Mouse (Mus musculus): ENCODE results near the gene Slc10a1. TPM values are rescaled to one million over a fixed set of nuclear protein-coding genes. Genes with fewer than 3 reads are reported as not detected.
A peak's percentile ranks its signal among the peaks of the same experiment; 100 is the strongest.

Gene Slc10a1
- polyA plus RNA-seq, 2 experiments: 1.7 to 3.8 TPM

DNA sequence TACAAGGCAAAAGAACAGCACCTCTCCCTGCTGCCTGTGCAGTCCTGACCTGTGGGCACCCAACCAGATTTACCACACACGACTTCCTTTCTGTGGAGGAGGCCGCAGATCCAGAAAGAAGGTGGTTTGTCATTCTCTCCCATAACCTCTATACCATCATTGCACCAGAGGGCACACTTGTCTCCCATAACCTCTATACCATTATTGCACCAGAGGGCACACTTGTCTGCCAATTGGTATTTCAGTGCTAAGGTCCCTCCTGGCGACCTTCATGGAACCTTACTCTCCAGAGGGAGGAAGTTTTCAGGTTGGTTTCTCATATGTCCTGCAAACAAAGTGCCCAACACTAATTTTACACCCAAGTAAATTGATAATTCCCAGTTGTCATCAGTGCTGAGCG lies 18.1 kb upstream of the Slc10a1 start:
- no peak for ATAC-seq (ENCODE audit: insufficient read depth)
- Histone ChIP-seq H3K4me2 (ENCODE audit: low read depth) (no peak overlapping the region), H3K9ac (replicated peaks) (no peak overlapping the region), H3K4me1 (replicated peaks; ENCODE audit: control insufficient read depth in 2 of 2, insufficient read depth in 2 of 2, low read length in 1 of 2) (no peaks in the 10 kb centered on the region), H3K9me3 (ENCODE audit: control insufficient read depth, low read length) (no peaks in the 10 kb centered on the region), H3K4me3 (ENCODE audit: insufficient read depth in 1 of 2, low read depth in 2 of 2, low read length in 2 of 2) (no peak overlapping the region), H3K36me3 (replicated peaks; ENCODE audit: control insufficient read depth, insufficient read depth, low read depth) (no peaks in the 10 kb centered on the region), H3K27ac (no peak overlapping the region), H3K27me3 (ENCODE audit: control insufficient read depth, insufficient read depth, low read length) (no peaks in the 10 kb centered on the region)
- WGBS (ENCODE audit: insufficient replicate concordance): 48% methylated on average over 4 of the region's 4 CpGs
- TF ChIP-seq CTCF (IDR thresholded peaks at IDR 0.05; ENCODE audit: low read depth): no peak; the same call in 1 of the 2 replicates
- TF ChIP-seq EP300 (IDR thresholded peaks at IDR 0.05; ENCODE audit: low read depth): no peak
- DNase-seq (ENCODE audit: low read depth in 3 of 3, low spot score in 3 of 3): no peak

DNA sequence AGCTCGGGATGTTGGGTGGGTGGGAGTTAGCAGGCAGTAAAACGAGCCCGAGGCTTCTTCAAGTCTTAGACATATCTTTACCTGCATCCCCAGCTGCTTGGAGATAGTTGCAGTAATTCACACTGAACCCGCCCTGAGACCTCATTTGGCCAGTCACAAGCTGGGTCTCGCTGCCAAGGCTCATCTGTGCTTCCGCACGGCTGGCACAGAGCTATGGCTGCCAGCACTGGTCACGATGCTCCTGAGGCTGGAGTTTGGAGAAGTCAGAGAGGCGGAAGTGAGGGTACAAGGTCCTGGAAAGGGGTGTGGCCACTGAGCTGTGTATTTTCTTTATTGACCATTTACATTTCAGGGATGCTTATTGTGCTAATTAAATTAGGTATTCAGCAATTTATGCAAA lies 15.2 kb upstream of the Slc10a1 start:
- Histone ChIP-seq H3K27me3 (ENCODE audit: control insufficient read depth, insufficient read depth, low read length) (no peaks in the 10 kb centered on the region), H3K9me3 (ENCODE audit: control insufficient read depth, low read length) (no peaks in the 10 kb centered on the region), H3K9ac (replicated peaks) (no peak overlapping the region), H3K4me2 (ENCODE audit: low read depth) (no peak overlapping the region), H3K27ac (no peak overlapping the region), H3K36me3 (replicated peaks; ENCODE audit: control insufficient read depth, insufficient read depth, low read depth) (no peaks in the 10 kb centered on the region), H3K4me1 (replicated peaks; ENCODE audit: control insufficient read depth in 2 of 2, insufficient read depth in 2 of 2, low read length in 1 of 2) (no peaks in the 10 kb centered on the region), H3K4me3 (ENCODE audit: insufficient read depth in 1 of 2, low read depth in 2 of 2, low read length in 2 of 2) (no peak overlapping the region)
- TF ChIP-seq EP300 (IDR thresholded peaks at IDR 0.05; ENCODE audit: low read depth) (no peak), CTCF (IDR thresholded peaks at IDR 0.05; ENCODE audit: low read depth) (no peak)
- ATAC-seq (ENCODE audit: insufficient read depth): no peak
- no peak for DNase-seq (ENCODE audit: low read depth in 3 of 3, low spot score in 3 of 3)
- 53% methylated on average over 9 of the region's 9 CpGs for WGBS (ENCODE audit: insufficient replicate concordance)

DNA sequence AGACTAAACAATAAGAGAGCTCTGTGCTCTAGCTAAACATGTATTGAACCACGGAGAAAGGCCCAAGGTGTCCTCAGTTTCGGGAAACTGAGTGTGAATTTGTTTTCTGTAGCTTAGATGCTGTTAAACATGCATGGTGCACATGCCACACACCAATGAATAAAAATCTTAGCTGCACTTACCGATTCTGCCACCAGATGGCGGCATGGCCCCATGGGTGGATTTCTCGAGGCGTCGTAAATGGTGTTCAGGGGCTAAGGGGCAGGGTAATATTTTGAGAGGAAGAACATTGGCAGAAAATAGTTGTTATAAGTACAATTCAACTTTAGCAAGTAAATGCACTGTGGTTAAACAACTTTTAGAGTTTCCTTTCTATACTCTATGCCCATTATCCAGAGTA lies 13.8 kb upstream of the Slc10a1 start:
- no peak overlapping the region for H3K4me2 ChIP-seq (ENCODE audit: low read depth)
- H3K4me1 ChIP-seq (replicated peaks; ENCODE audit: control insufficient read depth in 2 of 2, insufficient read depth in 2 of 2, low read length in 1 of 2): no peaks in the 10 kb centered on the region
- 1% methylated on average over 7 of the region's 7 CpGs for WGBS (ENCODE audit: insufficient replicate concordance)
- H3K9me3 ChIP-seq (ENCODE audit: control insufficient read depth, low read length): no peaks in the 10 kb centered on the region
- TF ChIP-seq CTCF (IDR thresholded peaks at IDR 0.05; ENCODE audit: low read depth): peak; percentile 96
- TF ChIP-seq EP300 (IDR thresholded peaks at IDR 0.05; ENCODE audit: low read depth): no peak
- H3K27me3 ChIP-seq (ENCODE audit: control insufficient read depth, insufficient read depth, low read length): no peaks in the 10 kb centered on the region
- DNase-seq (ENCODE audit: low read depth in 3 of 3, low spot score in 3 of 3) (peak in 1 of 3 experiments; percentile 24), ATAC-seq (ENCODE audit: insufficient read depth) (no peak)
- no peaks in the 10 kb centered on the region for H3K36me3 ChIP-seq (replicated peaks; ENCODE audit: control insufficient read depth, insufficient read depth, low read depth)
- no peak overlapping the region for H3K9ac ChIP-seq (replicated peaks)
- no peak overlapping the region for H3K27ac ChIP-seq
- no peak overlapping the region for H3K4me3 ChIP-seq (ENCODE audit: insufficient read depth in 1 of 2, low read depth in 2 of 2, low read length in 2 of 2)

DNA sequence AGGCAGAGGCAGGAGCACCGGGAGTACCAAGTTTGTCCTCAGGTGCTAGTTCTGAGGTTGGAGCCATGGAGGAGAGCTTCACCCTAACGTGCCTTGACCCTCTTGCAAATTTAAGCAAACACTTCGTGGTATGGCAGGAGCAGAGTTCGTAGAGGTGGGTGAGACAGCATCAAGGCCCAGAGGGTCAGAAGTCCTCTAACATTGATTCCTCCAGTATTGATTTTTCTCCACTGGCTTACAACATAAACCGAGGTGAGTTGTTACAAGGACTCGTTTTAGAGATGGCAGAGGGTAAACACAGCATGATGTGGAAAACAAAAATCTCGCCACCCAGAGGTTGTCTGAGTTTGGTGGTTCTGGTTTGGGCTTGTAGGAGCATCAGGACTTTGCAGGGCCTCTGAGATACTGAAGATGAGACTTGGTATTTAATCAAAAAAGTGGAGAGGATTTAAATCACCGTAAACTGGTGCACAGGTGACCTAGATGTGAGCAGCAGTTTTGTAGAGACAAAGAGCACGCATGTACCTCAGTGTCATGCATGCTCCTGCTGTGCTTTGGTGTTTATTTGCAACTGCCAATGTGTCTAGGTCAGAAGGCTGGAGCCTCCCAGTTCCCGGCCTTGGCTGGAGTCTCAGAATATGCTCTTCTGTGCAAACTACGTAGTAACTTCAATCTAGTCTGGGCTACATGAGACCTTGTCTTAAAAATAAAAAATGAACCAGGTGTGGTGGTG lies 7.6 kb upstream of the Slc10a1 start:
- Histone ChIP-seq H3K4me3 (ENCODE audit: insufficient read depth in 1 of 2, low read depth in 2 of 2, low read length in 2 of 2) (no peak overlapping the region), H3K4me2 (ENCODE audit: low read depth) (no peak overlapping the region), H3K9ac (replicated peaks) (no peak overlapping the region), H3K9me3 (ENCODE audit: control insufficient read depth, low read length) (no peaks in the 10 kb centered on the region), H3K4me1 (replicated peaks; ENCODE audit: control insufficient read depth in 2 of 2, insufficient read depth in 2 of 2, low read length in 1 of 2) (peaks cover 0 to 8% of the 10 kb centered on the region in 2 experiments; a peak in 3 of 4 replicates), H3K27ac (no peak overlapping the region; the same call in 1 of the 2 replicates), H3K36me3 (replicated peaks; ENCODE audit: control insufficient read depth, insufficient read depth, low read depth) (no peaks in the 10 kb centered on the region), H3K27me3 (ENCODE audit: control insufficient read depth, insufficient read depth, low read length) (no peaks in the 10 kb centered on the region)
- TF ChIP-seq CTCF (IDR thresholded peaks at IDR 0.05; ENCODE audit: low read depth): no peak
- TF ChIP-seq EP300 (IDR thresholded peaks at IDR 0.05; ENCODE audit: low read depth): no peak
- peak; percentile 59; the same call in 1 of the 2 replicates for ATAC-seq (ENCODE audit: insufficient read depth)
- WGBS (ENCODE audit: insufficient replicate concordance): 55% methylated on average over 11 of the region's 11 CpGs
- peak in 2 of 3 experiments; percentile 11 to 27 for DNase-seq (ENCODE audit: low read depth in 3 of 3, low spot score in 3 of 3)

DNA sequence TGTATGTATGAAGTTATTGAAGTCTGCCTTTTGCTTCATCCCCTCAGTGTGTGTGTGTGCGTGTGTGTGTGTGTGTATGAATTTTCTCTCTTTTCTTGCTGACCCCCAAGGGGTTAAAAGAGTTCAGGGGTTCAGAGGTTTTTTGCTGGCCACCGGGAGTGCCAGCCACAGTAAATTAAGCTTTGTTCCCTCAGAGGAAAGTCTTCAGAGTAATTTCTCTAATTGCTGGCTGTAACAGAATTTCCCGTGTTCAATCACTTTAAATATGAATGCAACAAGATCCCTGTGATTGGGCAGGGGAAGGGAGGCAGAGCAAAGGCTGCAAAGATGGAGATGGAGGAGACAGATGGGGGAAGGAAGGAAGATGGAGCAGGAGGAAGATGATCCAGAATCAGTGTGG lies 3.3 kb upstream of the Slc10a1 start:
- no peak overlapping the region for H3K4me2 ChIP-seq (ENCODE audit: low read depth)
- no peak for DNase-seq (ENCODE audit: low read depth in 3 of 3, low spot score in 3 of 3)
- WGBS (ENCODE audit: insufficient replicate concordance): 32% methylated on average over 3 of the region's 3 CpGs
- no peak for ATAC-seq (ENCODE audit: insufficient read depth)
- no peaks in the 10 kb centered on the region for H3K27me3 ChIP-seq (ENCODE audit: control insufficient read depth, insufficient read depth, low read length)
- no peak overlapping the region for H3K27ac ChIP-seq
- TF ChIP-seq CTCF (IDR thresholded peaks at IDR 0.05; ENCODE audit: low read depth) (no peak), EP300 (IDR thresholded peaks at IDR 0.05; ENCODE audit: low read depth) (no peak)
- H3K4me3 ChIP-seq (ENCODE audit: insufficient read depth in 1 of 2, low read depth in 2 of 2, low read length in 2 of 2): no peak overlapping the region
- H3K9me3 ChIP-seq (ENCODE audit: control insufficient read depth, low read length): no peaks in the 10 kb centered on the region
- H3K36me3 ChIP-seq (replicated peaks; ENCODE audit: control insufficient read depth, insufficient read depth, low read depth): no peaks in the 10 kb centered on the region
- H3K9ac ChIP-seq (replicated peaks): no peak overlapping the region
- peaks cover 0 to 17% of the 10 kb centered on the region in 2 experiments; a peak in 3 of 4 replicates for H3K4me1 ChIP-seq (replicated peaks; ENCODE audit: control insufficient read depth in 2 of 2, insufficient read depth in 2 of 2, low read length in 1 of 2)

Data from liver, embryonic 14.5 days (tissue).